Mouse (Mus musculus) ES-Bruce4 (cell line): ENCODE measurements around the gene Pmpca. TPM values are rescaled to one million over a fixed set of nuclear protein-coding genes. Genes with fewer than 3 reads are reported as not detected.

Experiments
- H3K27ac ChIP-seq: 2 replicates; pipeline ENCODE4 v1.5.1; 2012; ENCODE audit warnings: low read length, inconsistent platforms; ENCODE audit not compliant: insufficient read depth
- H3K27me3 ChIP-seq: 2 replicates; pipeline ENCODE4 v1.6.1; 2012; ENCODE audit warnings: mild to moderate bottlenecking, low read length, inconsistent platforms; ENCODE audit not compliant: control insufficient read depth, poor library complexity, insufficient read depth, severe bottlenecking
- H3K36me3 ChIP-seq: 2 replicates; pipeline ENCODE4 v1.6.1; 2012; ENCODE audit warnings: inconsistent platforms, mild to moderate bottlenecking, low read length, moderate library complexity; ENCODE audit not compliant: control insufficient read depth, poor library complexity, insufficient read depth, severe bottlenecking
- H3K4me1 ChIP-seq: one replicate; pipeline ENCODE4 v1.8.1; 2011; ENCODE audit warnings: low read length; ENCODE audit not compliant: control insufficient read depth, insufficient read depth
- H3K4me3 ChIP-seq: 2 replicates; pipeline ENCODE4 v1.5.1; 2011; ENCODE audit warnings: low read depth, mild to moderate bottlenecking, low read length
- H3K9ac ChIP-seq: 2 replicates; pipeline ENCODE4 v1.6.1; 2012; ENCODE audit warnings: low read depth, mild to moderate bottlenecking, inconsistent platforms; ENCODE audit not compliant: poor library complexity, severe bottlenecking
- H3K9me3 ChIP-seq: replicated peaks from 2 replicates; pipeline ENCODE4 v1.6.1; 2012; ENCODE audit warnings: mild to moderate bottlenecking, low read length, inconsistent platforms; ENCODE audit not compliant: control insufficient read depth, poor library complexity, insufficient read depth, severe bottlenecking
- CTCF ChIP-seq: IDR thresholded peaks from one replicate; pipeline ENCODE4 v1.8.1; 2011; ENCODE audit warnings: low read depth, low read length
- EP300 ChIP-seq: IDR thresholded peaks from 2 replicates; pipeline ENCODE4 v1.6.1; 2011; ENCODE audit warnings: low read depth, low read length; ENCODE audit not compliant: insufficient read depth
- POLR2A ChIP-seq: IDR thresholded peaks from one replicate; pipeline ENCODE4 v1.8.1; 2011; ENCODE audit warnings: low read length; ENCODE audit not compliant: insufficient read depth
- polyA plus RNA-seq: library from polyadenylated mRNA; stranded (reverse); fragments of >200 nt; gene quantifications from 2 replicates; pipeline ENCODE4 v1.2.4, GENCODE M21; 2011; ENCODE audit warnings: low read depth; ENCODE audit not compliant: missing spikeins, insufficient read depth, insufficient read length

Pmpca gene
- polyA plus RNA-seq, 1 experiment = 161 TPM

- Histone ChIP-seq H3K27ac (no peak overlapping the region), H3K27me3 (no peaks in the 10 kb centered on the region), H3K4me1 (no peaks in the 10 kb centered on the region), H3K9ac (no peak overlapping the region), H3K4me3 (no peak overlapping the region), H3K9me3 (no peaks in the 10 kb centered on the region), H3K36me3 (peaks cover 25% of the 10 kb centered on the region)
- TF ChIP-seq POLR2A = no peak
- no peak for TF ChIP-seq EP300
- no peak for TF ChIP-seq CTCF
Observed at GRCm38 (mm10) chr2:26441261-26441660, 52.1 kb downstream of the Pmpca start.

GRCm38 (mm10) chr2:26441688-26442087, 52.5 kb downstream of the Pmpca start:
- no peak overlapping the region for H3K9ac ChIP-seq
- TF ChIP-seq POLR2A (no peak), CTCF (no peak), EP300 (no peak)
- peaks cover 25% of the 10 kb centered on the region for H3K36me3 ChIP-seq
- no peaks in the 10 kb centered on the region for H3K9me3 ChIP-seq
- H3K27me3 ChIP-seq = no peaks in the 10 kb centered on the region
- no peak overlapping the region for H3K27ac ChIP-seq
- no peaks in the 10 kb centered on the region for H3K4me1 ChIP-seq
- no peak overlapping the region for H3K4me3 ChIP-seq

DNA sequence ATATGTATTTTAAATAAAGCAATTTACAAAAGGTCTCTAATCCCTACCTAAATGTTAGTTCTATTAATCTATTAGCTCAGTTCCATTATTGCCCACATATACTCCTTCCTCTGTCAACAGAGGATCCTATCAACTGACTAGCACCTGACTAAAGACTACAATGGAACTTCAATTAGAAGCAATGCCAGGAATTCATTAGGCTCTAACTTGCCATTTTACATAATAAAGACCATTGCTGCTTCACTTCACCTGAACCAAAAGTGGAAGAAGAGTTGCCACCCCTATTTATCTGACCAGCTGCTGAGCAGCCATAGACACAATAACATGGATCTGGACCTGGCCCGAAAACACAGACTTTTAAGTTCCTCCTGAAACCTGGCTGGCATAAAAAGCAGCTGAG, 53.7 kb downstream of the Pmpca start:
- TF ChIP-seq CTCF (no peak), EP300 (no peak), POLR2A (no peak)
- H3K4me1 ChIP-seq = peaks cover 2% of the 10 kb centered on the region
- H3K9me3 ChIP-seq = no peaks in the 10 kb centered on the region
- no peak overlapping the region; the same call in 1 of the 2 replicates for H3K4me3 ChIP-seq
- peaks cover 25% of the 10 kb centered on the region for H3K36me3 ChIP-seq
- H3K9ac ChIP-seq = no peak overlapping the region
- H3K27me3 ChIP-seq = no peaks in the 10 kb centered on the region
- no peak overlapping the region for H3K27ac ChIP-seq

DNA sequence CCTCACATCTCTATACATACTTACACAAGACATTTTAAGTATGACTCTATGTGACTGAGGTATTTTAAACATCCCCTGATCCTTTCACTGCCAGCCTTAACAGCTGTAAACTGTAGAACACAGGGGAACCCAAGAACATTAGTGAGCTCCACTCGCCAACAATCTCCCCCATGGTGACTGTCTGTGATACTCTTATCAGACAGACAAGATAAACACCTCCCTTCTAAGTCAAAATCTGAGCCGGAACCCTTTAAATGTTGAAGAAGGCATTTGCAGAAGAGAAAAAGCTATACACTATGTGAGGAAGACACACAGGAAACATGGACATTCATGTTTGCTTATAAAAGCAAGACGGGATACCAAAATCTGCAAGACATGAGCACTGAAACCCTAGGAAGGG, 54.7 kb downstream of the Pmpca start:
- Histone ChIP-seq H3K4me3 (peak overlapping the region; percentile 93), H3K9me3 (no peaks in the 10 kb centered on the region), H3K36me3 (peaks cover 25% of the 10 kb centered on the region), H3K27ac (no peak overlapping the region), H3K4me1 (peaks cover 5% of the 10 kb centered on the region), H3K9ac (peak overlapping the region; percentile 68), H3K27me3 (no peaks in the 10 kb centered on the region)
- TF ChIP-seq CTCF = no peak
- TF ChIP-seq POLR2A = no peak
- TF ChIP-seq EP300 = no peak

GRCm38 (mm10) chr2:26444368-26444767, 55.2 kb downstream of the Pmpca start:
- Histone ChIP-seq H3K9me3 (no peaks in the 10 kb centered on the region), H3K27ac (no peak overlapping the region)
- TF ChIP-seq CTCF (no peak), POLR2A (no peak), EP300 (no peak)

GRCm38 (mm10) chr2:26444946-26445665, 56.0 kb downstream of the Pmpca start, which contains the start of gene Sec16a:
Gene Sec16a (minus strand): TSS chr2:26445216.
- Histone ChIP-seq H3K36me3 (peaks cover 16% of the 10 kb centered on the region), H3K4me1 (peaks cover 5% of the 10 kb centered on the region), H3K9me3 (no peaks in the 10 kb centered on the region), H3K27me3 (no peaks in the 10 kb centered on the region), H3K4me3 (peak within 1 kb of the TSS; percentile 93), H3K27ac (peak within 1 kb of the TSS; percentile 38; the same call in 1 of the 2 replicates), H3K9ac (peak within 1 kb of the TSS; percentile 68)
- 0 out of 2 replicates have a peak, but pooled peaks have one; percentile 12 for TF ChIP-seq EP300
- TF ChIP-seq POLR2A = no peak

More at GRCm38 (mm10) chr2:26444368-26444767, 55.2 kb downstream of the Pmpca start:
- H3K36me3 ChIP-seq = peaks cover 24% of the 10 kb centered on the region
- peak overlapping the region; percentile 68 for H3K9ac ChIP-seq
- no peaks in the 10 kb centered on the region for H3K27me3 ChIP-seq
- H3K4me3 ChIP-seq = peak overlapping the region; percentile 93
- peaks cover 5% of the 10 kb centered on the region for H3K4me1 ChIP-seq
